Mouse (Mus musculus) stomach, postnatal 0 days (tissue): Measurements from ENCODE around the gene Ankrd44.

Source experiments
- CTCF ChIP-seq: IDR thresholded peaks from 2 replicates; pipeline ENCODE4 v1.5.1; 2016; ENCODE audit warnings: antibody characterized with exemption, low read depth, mild to moderate bottlenecking, moderate library complexity
- EP300 ChIP-seq: optimal IDR thresholded peaks from 2 replicates; pipeline ENCODE3; 2016; ENCODE audit warnings: antibody characterized with exemption

GRCm38 (mm10) chr1:54910489-54911255, 15.5 kb downstream of the Ankrd44 start:
- no peak for TF ChIP-seq CTCF
- TF ChIP-seq EP300 = no peak
